Mouse (Mus musculus) R1 (cell line): ENCODE data around the gene Macrod1.

Experiments
- DNase-seq: peaks from one replicate; pipeline ENCODE4 v3.0.0-alpha.2; 2018; ENCODE audit warnings: low read depth, low spot score

Gene Macrod1

DNA sequence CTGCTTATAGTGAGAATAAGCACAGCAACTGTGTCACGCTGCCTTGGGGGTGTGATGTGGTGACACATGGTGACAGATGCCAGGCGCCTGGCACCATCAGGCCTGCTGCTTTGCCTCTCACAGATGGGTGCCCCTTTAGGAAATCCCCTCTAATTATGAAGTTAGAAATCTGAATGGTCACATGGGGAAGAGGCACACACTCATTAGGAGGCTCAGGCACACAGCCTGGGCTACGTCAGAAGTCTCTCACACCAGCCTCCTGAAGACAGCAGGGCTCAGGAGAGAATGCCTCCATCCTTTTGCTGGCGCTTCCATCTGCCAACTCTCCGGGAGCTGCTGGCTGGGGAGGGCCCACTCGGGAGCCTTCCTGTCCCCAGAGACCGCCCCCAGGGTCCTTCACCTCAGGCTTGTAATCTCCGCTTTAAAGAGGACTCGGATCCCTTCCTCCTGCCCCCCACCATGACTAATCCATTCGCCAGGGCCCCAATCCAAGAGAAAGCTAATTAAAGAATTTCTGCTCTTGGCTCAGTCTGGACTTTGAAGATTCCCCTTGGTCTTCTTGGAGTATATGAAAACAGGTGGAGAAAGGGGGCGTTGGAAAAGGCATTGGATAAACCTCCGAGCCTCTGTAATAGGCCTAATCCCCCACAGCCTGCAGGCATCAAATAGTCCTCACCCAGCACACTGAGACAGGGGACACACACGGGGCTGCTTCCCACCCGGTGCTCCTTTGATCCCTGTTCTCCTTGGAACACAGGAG lies 26.6 kb downstream of the Macrod1 start:
- no peak for DNase-seq

DNA sequence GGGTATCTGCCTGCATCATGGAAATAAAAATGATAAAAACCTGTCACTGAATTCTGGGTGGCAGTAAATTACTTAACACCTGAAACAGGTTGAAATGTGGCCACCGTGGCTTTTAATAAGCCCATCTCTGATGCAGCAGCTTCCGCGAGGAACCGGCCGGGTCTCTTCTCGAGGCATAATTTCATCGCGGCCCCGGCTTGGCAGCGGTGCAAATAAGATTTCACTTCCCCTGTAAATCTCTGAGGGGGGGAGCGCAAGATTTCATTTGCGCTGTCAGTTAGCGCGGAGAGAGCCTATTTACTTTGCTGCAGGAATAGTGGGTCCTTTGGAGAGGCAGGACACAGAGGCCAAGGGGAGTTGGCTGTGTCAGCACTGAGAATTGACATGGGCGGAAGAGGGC lies 28.1 kb downstream of the Macrod1 start:
- DNase-seq: no peak

DNA sequence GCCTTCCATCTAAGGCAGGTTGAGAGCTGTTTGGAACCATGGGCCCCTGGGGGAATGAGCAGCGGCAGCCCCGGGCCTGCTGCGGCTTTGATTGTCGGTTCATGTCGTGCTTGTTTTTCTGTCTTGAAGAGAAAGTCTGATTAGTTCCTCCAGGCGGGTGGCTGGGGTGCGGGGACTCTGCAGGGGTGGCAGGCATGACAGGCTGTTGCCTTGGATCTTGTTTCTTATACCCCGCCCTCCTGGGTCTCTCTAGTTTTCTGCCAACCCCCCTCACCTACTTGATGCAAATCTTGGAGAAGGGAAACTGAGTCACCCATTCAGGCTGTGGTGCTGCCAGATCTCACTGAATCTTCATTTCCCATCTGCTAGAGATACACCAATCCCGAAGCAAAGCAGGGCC lies 31.9 kb downstream of the Macrod1 start:
- DNase-seq: no peak

DNA sequence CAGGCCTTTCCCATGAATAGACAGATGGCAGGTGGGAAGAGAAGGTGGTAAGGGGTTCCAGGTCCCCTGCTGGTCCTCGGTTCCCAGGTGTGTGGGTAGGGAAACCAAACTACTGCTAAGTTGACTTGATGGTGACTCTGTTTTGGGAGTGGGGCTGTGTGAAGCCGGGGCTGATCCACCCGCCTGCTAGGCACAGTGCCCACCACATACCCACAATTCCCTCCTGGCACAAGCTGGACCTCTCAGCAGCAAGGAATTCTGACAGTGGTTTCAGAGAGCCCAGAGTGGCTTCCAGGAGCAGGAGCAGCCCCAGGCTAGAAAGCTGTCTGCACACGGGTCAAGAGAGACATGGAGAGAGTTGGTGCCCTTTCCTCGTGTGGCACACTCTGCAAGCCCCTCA lies 32.4 kb downstream of the Macrod1 start:
- DNase-seq: no peak

DNA sequence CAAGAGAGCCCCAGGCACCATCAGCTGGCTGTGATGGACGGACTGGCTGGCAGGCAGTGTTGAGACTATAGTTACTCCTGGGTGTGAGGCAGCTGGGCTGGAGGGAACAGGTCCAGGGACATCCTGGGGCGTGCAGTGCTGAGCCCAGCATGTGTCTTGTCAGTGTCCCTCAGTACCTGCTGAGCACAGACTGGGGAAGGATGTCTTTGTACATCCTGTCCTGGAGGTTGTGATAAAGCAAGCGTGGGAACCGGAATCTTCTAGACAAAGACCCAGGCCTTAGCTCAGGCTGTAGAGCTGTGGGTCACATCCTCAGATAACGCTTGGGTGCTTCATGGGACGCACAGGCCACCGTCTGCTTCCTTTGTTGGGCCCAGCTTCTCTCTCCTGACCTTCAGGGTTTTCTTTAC lies 33.2 kb downstream of the Macrod1 start:
- DNase-seq: no peak

DNA sequence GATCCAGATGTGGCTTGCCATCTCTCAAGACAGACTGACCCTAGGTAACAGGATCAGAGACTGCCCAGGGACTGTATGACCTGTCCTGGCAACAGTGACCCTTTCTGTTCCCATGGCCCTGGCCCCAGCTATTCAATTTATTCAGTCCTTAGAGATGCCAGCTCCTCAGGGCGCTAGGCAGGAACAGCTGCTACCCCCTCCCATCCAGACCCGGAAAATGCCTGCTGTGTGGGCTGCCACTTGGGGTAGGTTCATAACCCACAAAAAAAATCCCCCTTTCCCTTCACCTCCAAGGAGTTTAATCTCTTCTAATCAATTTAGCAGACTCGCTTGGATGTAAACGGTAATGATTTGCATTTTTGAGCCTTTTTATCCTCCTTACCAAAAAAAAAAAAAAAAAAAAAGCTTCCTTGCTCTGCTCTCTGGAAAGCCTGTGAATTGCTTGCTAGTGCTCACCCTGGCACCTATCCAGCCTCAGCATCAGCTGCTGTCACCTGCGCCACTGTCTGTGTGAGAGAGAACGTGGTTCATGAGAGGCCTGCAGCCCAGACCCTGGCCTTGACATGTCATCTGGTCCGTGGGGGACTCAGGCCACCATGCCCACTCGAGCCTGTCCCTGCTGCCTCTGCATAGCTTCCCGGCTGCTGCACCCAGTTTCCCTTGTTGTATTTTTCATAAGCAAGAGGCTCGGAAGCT lies 33.9 kb downstream of the Macrod1 start:
- no peak for DNase-seq

DNA sequence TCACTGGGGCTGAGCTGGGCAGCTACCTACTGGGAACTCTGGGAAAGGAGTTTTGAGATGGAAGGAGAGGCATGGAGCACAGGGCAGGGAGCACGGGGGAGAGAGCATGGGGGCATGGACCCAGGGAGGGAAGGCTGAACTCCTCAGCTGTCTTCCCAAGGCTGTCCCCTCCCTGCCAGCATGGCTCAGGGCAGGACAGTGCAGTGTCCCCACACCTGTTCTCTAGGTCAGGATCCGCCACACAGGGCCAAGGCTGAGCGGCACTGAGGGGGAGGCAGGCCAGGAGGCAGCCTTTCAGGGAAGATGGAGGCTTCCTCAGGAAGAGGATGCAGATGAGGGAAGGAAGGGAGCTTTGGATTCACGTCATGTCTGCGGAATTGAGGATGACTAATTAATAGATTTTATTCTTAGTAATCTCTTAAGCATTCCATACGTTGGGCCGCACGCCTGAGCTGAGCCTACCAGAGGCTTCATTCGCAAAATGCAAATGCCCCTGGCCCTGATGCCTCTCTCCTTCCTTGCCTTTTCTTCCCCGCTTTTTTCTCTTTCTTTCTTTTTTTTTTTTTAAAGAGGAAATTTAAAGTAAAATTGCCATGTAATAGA lies 34.9 kb downstream of the Macrod1 start:
- no peak for DNase-seq

DNA sequence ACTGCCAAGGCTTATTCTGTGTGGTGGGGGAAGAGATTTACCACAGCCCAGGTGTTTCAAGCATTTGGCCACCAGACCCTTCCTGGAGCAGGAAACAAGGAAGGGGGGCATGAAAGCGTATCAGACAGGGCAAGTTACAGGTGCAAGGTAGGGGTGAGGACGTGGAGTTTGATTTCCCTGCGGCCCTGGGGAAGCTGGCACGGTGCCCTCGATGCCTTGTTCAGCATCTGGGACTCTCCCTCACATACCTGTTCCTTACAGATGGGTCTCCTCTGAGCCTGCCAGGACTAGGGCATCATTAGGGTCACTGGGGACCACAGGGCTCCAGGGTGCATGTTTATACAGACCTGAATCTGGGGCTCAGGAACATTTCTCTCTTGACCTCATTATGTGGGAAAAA lies 36.1 kb downstream of the Macrod1 start:
- no peak for DNase-seq

DNA sequence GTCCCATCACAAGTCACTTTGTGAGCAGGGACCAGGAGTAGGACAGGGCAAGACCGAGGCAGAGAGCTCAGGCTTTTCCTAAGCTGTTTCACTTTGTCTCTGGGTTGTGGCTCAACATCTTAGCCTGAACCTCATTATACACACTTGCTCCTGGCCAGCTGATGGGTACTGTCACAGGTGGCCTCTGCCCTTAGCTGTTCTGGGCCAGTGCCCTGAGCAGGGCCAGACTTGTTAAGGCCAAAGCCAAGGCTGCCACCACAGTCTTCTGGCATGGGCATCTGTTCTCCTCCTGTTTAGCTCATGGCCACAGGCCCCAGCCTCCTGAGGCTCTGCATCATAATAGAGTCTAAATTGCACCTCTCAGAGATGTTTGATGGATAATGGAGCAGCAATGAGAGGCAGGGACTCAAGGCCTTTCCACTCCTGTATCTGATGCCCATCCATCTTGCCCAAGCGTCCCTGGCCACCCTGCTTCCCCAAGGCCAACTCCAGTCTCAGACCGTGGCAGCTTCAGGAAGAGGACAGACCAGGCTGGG lies 43.1 kb downstream of the Macrod1 start:
- no peak for DNase-seq

DNA sequence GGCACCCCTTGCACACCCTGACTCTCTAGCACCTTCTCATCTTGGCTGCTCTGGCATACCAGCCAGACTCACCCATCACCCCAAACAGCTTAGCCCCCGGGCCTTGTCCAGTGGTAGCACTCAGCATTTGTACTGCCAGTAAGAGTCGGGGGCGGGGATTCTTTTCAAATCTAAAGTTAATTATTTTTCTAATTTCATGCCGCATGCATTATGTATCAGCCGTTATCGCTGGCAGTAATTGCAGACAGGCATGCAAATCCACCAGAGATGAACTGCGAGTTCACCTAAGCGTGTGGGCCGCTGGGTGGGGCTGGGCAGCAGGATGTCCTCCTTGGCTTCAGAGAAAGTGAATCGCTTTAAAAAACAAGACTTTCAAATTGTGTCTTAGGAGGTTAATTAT lies 45.4 kb downstream of the Macrod1 start:
- no peak for DNase-seq

DNA sequence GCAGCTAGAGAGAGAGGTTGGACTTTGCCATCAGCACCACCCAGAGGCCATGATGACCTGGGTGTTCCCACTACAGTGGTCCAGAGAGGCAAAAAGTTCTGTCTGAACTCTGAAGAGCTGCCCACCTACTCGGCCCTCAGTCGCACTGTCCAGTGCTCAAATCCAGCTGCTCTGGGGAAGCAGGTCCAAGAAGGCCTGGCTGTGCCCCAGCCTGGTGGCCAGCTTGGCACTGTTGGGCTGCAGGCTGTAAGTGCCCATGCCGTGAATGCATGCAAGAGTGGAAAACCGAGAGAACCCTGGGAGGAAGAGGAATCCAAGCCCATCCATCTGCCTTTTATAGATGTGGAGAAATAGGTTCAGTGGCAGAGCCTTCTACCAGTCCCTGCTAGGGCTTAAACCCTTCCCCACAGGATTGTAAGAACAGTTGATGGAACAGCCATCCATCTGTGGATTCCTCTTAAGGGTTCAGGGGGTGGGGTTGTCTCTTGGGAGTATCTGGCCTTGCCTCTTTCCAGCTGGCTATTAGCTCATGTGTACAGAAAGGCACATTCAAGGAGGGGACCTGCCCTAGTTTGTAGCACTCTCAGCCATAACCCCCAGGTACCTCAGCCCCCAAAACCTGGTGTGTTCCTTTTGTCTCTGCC lies 46.9 kb downstream of the Macrod1 start:
- DNase-seq: peak; percentile 76

DNA sequence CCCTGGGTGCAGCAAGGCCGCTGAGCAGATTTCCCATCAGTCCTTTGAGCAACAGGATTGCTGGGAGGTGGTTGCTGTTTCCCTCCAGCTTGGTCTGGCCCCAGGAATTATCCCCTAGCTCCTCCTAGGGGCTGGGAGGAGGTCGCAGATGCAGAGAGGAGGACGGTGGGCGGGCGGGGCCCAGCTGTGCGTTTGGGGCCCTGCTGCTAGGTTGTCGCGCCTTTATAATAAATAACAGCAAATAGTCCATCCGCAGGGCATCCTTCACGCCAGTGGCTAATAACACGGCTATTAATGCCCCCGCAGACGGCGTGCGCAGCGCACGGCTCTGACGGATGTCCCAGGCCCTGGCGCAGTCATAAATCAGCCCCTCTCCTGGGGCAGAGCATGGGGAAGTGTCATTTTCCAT lies 47.4 kb downstream of the Macrod1 start:
- DNase-seq: peak; percentile 74

DNA sequence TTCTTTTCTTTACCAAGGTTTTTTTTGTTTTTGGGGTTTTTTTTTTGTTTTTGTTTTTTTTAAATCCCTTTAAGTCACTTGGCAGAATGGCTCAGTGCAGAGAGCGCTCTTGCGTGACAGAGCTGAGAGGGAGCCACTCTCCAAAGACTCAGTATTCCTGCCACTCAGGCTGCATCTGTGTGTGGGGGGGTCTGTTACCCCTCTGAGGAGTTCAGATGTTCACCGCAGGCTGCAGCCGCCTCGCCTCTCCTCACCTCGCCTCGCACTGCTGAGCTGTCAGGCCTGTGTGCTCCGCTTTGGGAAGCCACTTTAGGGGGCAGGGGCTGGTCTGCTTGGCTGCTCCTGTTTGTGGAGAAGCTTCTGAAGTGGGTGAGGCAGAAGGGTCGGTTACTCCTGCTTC lies 48.9 kb downstream of the Macrod1 start, which contains the start of gene Flrt1:
Gene Flrt1, minus strand, starts transcription at position 186 of the 400 bp plus-strand sequence.
- DNase-seq: no peak

DNA sequence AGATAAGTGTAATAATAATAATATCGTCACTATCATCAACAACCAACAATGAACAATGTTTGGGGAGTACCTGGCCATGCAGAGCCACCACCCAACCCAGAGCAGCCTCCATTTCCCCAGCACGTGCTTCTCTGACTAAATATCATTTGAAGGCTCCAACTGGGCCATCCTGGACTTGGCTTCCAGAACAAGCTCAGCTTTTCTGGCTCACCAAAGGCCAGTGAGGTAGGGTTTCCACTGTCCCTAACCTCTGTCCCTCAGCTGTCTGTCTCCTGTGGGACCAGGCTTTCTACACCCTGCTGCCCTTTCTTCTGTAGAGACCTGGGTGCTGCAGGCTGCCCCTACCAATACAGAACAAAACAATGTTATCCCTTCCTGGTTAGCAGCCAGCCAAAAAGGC lies 50.0 kb downstream of the Macrod1 start:
- no peak for DNase-seq

DNA sequence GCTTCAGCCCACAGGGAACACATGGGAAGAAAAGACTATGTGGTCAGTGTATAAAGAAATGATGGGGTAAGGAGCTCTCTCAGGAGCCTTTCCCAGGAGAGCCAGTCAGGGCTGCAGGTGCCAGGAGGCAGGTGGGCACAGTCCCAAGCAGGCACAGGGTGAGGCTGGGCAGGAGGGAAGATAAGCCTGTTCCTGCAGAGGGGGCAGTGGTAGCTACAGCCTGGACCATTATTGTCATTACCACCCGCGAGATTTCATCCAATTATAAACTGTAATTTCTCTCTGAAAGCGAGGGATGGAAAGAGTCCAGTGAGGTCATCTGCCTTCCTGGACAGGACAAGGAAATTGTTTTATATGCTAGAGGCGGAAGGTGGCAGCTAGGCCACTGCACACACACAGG lies 50.6 kb downstream of the Macrod1 start:
- no peak for DNase-seq

DNA sequence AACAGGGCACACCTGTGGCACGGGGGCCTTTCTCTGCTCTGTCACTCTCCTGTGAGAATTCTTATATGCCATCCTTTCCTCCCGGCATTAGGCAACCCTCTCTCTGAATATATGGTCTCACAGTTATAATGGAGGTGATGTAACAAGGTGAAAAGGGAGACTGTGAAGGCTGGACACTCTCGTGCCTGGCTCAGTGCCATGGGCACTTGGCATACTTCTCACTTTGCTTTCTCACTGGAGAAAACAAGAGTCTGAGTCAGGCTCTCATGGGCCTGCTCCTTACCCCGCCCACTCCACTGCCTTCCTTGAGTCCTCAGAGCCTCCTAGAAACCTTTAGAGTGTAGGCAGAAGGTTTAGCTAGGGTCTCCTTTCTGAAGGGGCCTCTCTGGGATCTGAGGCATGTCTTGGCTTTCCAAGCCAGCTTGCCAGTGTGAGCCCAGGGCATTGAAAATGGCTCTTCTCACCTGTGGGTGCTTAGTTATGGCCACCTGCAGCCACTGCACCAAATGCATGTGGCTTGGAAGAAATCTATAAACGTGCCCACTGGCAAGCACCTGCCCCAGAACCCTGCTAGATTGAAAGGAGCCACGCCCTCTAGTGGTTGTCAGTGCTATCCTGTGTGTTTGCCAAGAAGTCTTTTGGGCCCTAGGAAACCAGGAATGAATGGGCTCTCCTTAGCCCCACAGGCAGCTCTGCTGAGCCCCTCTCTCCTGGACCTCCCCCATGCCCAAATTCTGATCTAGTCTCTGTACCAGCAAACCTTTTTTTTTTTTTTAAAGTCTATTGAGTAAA lies 51.7 kb downstream of the Macrod1 start:
- peak; percentile 67 for DNase-seq

DNA sequence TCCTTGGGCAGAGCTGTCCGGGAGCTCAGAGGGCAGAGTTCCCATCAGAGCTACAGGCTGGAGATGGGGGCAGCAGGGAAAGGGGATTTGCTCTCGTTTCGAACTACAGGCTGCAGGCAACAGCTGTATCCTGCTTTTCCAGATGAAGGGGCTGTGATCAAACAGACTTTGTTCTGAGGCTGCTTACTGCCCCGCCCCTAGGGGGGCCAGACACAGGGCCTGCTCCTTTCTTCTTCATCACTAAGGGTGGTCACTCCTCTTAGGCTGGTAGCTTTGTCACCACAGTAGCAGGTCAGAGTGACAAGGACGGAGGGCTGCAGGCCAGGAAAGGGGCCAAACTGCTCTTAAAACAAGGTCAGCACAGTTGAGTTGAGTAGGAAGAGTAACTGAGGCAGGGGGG lies 53.5 kb downstream of the Macrod1 start:
- no peak for DNase-seq

DNA sequence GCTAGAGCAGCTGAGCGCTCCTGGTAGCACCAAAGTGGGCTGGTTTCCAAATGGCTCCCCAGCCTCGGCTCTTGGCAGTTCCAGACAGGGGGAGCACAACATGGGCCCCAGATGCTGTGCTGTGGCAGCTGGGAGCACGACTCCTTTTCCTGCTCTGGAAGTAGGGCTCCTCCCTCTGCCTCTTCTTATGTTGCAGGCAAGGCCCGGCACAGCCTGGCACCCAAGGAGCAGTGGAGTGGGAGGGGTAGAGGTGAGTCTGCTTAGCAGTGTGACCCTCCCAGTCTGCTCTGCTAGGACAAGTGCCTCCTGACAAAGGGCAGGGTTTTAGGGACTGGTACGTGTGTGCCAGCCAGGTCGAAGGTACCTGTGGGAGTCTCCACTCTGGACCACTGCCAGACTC lies 54.3 kb downstream of the Macrod1 start:
- no peak for DNase-seq

DNA sequence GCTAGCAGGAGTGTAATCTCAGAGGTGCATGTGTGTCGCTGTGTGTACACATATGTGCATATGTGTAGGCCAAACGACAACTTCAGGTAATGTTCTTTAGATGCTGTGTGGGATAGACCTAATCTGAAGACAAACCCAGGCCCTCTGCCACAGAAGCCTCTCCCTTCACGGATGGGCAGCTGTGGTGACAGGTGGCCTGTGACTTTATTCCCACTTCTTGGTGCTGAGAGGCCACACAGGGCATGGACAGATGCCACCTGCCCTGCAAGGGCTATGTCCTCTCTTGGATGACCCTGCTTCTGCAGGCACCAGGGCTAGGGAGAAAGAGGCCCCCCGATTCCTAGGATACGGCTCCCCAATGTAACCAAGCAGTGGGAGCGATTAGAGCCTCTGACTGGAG lies 54.7 kb downstream of the Macrod1 start:
- no peak for DNase-seq

DNA sequence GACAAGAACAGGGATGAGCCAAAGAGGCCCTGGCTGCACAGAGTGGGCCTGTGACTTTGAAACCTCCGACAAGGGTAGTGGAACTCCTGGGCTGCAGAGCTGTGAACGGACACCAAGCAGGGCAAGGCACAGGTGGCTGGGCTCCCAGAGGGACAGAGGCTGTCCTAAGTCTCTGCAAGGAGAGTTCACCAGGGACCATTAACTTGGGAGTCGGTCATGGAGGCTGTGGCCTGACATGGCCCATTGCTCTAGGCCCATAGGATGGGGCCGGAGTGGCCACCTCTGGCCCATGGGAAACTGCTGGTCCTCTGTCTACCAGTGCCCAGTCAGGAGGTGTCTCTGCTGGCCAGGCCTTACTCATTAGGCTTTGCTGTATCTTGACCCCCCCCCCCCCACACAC lies 55.1 kb downstream of the Macrod1 start:
- DNase-seq: no peak

DNA sequence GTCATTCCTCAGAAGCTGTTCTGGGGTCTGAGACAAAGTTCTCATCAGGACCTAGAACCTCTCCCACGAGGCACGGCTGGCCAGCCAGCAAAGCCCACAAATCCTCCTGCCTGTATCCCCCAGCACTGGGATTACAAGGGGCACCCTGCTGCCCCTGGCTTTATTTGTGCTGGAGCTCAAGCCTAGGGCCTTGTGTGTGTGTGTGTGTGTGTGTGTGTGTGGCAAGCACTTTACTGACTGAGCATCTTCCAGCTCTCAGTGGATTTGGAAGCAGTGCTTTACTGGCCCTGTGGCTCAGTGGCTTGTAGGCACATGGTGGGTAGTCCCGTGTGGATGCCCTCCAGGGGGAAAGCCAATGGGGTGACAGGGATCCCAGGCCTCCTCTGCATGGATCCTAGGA lies 56.0 kb downstream of the Macrod1 start:
- DNase-seq: no peak
